Mouse (Mus musculus) adrenal gland, postnatal 36 days (tissue): Measurements from ENCODE around the gene Htr6. TPM values are rescaled to one million over a fixed set of nuclear protein-coding genes. Genes with fewer than 3 reads are reported as not detected.

Experiments
- DNase-seq, 2 experiments: peaks; one replicate each; pipeline ENCODE4 v3.0.0; 2021; ENCODE audit warnings: mixed read lengths in 1 of 2
- total RNA-seq, 2 experiments: library from RNA; stranded (reverse); gene quantifications; 2 replicates each; pipeline ENCODE4 v1.2.3; 2021

Gene Htr6
- total RNA-seq, 2 experiments from 2014 or later = 0.16 to 0.23 TPM

DNA sequence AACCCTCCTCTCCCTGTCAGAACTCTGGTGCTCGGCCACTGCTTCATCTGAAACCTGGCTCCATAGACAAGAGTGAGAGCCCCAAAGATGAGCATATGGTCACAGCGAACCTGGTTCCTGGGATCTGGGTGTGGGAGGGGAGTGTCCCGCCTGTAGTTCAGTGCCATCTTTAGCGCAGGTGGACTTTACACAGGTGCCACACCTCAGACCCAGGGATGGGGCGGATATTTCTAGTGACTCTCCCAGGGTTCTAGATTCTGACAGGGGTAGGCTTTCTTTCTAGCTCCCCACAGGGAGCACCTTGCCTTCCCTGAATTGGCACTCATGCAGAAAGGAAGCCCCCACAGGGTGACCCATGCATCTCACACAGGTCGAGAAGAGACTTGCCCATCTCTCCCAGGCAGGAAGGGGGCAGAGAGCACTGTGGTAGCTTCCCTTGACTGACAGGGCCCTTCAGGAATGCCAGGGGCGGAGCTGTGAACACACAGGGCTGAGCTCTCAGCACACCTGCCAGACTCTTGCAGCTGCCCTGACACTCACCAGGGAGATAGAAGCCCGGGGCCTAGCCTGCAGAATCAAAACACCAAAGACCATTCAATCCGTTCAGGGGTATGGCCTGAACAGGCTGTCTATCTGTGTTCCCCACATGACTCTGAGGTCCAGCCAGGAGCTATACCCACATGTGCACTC, 13.8 kb upstream of the Htr6 start:
- DNase-seq = no peak

DNA sequence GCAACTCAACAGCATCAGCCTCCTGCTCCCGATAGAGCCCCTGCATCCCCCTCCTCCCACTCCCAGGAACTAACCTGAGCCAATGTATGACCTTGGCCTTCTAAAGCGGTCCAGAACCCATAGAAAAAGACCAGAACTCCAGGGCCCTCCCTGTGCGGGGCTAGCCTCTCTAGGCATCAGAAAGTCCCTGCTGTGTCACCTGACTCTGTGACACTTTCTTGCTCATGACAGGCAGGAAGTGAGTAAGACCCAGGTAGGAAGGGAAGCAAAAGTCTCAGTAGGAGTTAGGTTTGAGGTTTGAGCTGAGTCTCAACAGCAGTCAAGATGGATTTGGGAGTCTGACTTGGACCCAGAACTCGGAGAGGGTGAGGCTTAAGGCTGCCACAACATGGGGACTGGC, 11.6 kb upstream of the Htr6 start:
- no peak for DNase-seq

- DNase-seq = peak; percentile 83 to 85
These were observed 10.7 kb upstream of the Htr6 start for GRCm38 (mm10) chr4:139086037-139086436.

DNA sequence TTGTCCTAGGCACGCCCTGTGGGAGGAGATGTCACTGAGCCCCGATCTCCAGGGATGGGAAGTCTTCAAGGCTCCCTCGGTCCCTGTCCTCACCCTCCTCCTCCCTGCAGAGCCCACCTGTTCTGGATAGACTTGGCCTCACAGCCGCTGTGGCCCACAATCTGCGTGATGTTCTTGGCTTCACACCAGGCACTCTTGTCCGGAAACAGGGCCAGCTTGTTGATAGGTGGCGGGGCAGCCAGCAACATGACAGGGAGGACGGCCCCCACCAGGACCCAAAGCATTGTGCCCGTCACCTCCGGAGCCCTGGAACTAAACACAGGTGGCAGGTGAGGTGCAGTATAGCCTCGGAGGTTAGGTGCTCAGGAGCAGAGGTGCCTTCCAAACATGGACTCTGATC, 10.0 kb upstream of the Htr6 start:
- DNase-seq = no peak

- no peak for DNase-seq
These were observed 7.6 kb upstream of the Htr6 start for GRCm38 (mm10) chr4:139082790-139083564.

GRCm38 (mm10) chr4:139081270-139081931, 6.0 kb upstream of the Htr6 start:
- peak; percentile 56 to 70 for DNase-seq

- no peak for DNase-seq
These were observed 4.9 kb upstream of the Htr6 start for GRCm38 (mm10) chr4:139080259-139080658.

GRCm38 (mm10) chr4:139079439-139079838, 4.1 kb upstream of the Htr6 start:
- DNase-seq = no peak

DNA sequence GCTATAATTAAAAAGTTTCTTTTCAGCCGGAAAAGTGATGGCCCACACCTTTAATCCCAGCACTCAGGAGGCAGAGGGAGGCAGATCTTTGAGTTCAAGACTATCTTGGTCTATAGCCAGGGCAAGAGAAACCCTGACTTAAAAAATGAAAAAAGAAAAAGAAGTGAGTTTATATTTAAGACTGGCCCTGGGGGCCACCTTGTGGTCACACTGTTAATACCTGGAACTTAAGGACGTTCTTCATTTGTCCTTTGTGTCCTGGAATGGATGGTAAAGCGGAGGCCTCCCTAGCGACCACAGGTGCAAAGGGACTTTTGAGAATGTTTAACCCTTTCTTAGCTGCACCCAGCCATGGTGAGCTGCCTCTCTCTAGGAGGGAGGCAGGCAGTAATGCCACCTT, 3.4 kb upstream of the Htr6 start:
- peak in 1 of 2 experiments; percentile 47 for DNase-seq

DNA sequence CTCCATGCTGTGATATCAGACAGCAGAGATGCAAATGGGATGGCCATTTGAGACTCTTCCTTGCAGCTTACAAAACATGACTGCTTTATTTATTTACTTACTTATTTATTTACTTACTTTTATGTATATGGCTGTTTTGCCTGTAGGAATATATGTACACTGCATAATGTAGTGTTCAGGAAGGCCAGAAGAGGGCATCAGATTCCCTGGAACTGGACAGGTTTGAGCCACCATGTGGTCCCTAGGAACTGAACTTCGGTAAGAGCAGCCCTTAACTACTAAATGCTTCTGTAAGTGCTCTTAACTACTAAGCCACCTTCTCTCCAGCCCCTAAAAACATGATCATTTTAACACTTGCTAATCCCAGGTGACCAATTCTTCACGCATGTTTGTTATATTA, 2.9 kb upstream of the Htr6 start:
- DNase-seq = peak; percentile 26 to 54

DNA sequence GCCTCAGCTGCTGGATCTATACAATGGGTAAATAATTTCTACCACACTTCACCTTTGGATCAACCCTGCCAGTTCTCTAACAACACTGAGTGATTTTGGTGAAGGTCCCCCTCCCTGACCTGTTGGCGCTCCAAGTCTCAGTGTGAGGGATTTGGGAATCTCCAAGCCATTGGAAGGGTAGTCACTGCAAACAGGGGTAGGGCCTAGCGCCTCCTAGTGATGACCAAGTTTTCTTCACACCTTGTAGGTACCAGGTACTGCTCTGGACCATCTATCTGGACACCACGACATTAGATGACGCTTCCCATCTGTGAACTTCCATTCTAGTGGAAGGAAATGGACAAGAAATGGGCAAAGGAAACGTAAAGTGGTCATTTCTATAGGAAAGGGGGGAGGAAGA, 545 bp upstream of the Htr6 start:
- DNase-seq = no peak

DNA sequence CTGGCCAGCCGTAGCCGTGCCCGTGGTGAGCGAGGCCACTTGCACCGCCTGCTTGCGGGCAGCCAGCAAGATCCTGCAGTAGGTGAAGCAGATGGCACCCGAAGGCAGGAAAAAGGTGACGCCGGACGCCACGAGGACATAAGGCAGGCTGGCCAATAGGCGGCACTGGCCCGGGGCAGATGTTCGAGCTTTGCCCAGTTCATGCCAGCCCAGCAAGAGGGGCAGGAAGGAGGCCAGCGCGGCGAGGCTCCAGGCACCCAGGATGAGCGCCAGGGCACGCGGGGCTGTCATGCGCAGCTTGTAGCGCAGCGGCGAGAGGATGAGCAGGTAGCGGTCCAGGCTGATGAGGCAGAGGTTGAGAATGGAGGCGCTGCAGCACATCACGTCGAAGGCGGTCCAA, 1.3 kb downstream of the Htr6 start:
- no peak for DNase-seq

DNA sequence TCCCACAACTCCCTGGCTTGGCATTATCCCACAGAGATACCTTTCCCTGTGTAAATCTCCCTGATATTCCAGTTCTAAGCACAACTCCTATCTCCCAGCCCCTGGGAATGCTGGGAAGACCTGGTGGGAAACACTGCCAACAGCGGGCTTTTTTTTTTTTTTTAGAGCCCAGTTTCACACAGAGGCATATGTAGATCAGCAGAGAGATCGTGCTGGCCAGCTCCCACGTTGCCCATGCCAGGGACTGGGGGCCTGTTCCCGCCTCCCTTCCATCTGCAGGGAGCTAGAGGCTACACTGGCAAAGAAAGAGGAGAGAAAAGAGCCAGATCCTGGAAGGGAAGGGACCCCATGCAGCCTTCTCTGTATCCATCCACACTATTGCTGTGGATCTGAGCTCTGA, 7.1 kb downstream of the Htr6 start:
- DNase-seq = no peak

- no peak for DNase-seq
These were observed 10.5 kb downstream of the Htr6 start for GRCm38 (mm10) chr4:139064831-139065230.

- DNase-seq = peak; percentile 73 to 78
These were observed 15.8 kb downstream of the Htr6 start for GRCm38 (mm10) chr4:139059569-139059968.

DNA sequence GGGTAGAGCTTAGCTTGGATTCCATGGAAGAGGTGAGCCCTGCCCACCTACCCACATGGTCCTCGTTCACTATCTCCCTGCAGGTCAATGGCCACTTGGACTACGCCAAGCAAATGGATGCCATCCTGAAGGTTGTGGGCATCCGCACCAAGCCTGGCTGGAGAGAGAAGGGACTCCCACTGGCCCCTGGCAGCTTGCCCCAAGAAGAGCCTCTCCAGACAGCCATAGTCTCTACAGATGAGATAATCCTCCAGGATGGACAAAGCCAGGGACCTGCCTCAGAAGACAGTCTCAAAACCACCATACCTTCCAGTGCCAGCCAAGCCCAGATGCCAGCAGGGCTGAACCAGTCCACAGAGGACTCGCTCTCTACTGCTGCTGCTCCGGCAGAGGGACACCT, 17.3 kb downstream of the Htr6 start:
- DNase-seq = no peak

DNA sequence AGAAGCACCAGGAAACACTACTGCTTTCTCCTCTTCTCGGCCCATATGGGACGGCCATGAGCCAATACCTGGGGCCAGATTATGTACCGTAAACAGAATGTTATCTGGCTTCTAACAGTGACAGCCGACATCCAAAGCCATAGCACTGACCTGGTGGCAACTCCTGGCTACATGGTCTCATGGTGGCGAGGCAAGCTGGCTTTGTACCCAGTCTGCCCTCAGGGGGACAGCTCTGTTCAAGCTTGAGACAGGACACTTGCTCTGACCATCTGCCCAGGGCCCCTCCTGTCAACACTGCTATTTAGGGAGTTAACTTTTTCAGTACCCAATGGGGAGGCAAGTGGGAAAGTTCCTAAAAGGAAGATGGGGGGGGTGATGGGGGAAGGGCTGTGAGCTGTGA, 18.1 kb downstream of the Htr6 start:
- no peak for DNase-seq

GRCm38 (mm10) chr4:139055744-139056143, 19.6 kb downstream of the Htr6 start:
- no peak for DNase-seq

- peak; percentile 32 to 66 for DNase-seq
These were observed 20.0 kb downstream of the Htr6 start for GRCm38 (mm10) chr4:139055336-139055735.

DNA sequence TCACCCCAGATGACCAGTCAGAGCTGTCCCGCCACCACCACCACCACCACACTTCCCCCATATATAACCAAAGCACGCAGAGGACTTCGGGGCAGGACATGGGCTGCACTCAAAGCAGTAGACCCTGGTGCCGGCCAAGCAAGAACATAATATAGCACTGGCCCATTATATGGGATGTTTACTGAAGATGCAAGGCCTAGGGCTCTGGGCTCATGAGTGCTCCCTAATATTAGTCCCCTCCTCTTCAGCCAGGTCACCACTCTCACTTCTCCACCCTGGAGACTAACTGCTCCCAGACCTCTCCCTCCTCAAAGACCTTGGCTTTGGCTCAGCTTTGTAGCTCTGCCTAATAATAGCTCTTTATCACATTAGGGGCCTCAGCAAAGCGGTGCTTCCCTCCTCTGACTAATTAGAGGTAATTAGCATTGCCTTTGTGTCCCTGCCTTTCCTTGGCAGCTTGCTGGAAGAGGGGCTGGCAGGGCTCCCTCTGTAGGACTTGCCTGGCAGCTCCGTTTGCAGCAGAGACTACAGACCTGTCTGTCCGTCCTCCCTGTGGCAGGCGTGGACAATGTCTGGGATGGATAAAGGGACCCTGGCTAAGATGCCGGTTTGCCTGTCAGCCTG, 21.0 kb downstream of the Htr6 start:
- DNase-seq = no peak

GRCm38 (mm10) chr4:139053391-139053790, 22.0 kb downstream of the Htr6 start:
- peak; percentile 37 to 41 for DNase-seq

DNA sequence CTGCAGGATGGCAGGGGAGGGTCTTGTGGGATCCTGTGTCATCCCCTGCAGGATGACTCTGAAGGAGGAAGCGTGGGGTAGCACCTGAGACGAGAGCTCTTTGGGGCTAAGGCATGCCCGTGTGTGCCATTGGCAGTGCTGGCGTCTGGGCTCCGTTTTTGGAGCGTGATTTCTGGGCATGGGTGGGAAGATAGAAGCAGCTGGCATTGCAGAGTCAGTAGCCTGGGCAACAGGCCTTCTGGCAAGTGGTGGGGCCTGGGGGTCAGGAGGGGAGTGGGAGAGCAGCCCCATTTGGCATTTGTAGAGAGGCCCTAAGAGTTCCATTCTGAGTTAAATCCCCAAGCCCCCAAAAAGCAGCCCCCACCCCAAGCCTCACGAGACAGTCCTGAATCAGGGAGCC, 22.6 kb downstream of the Htr6 start:
- no peak for DNase-seq

- DNase-seq = no peak
These were observed 26.9 kb downstream of the Htr6 start for GRCm38 (mm10) chr4:139048518-139048917.
